Comparison of ENCODE assay signal across 9 mouse cellular contexts in genomic region chr11:69671726-69672124, GRCm38 (mm10). TPM values are rescaled to one million over a fixed set of nuclear protein-coding genes. Genes with fewer than 3 reads are reported as not detected.
A peak's percentile ranks its signal among the peaks of the same experiment; 100 is the strongest.
DNase-seq lines count a peak whose midpoint lies in the region; ATAC-seq and TF ChIP-seq lines count a peak whose summit lies in the region.
"Had no signal": no experiment of that assay in that cellular context is flagged by ENCODE, and none has a peak within 500 bp of the region (broad histone marks: within the 10 kb centered on the region; RNA-seq: fewer than 3 reads in every experiment).

No protein-coding gene starts in this region.

- H3K9me3 ChIP-seq in heart, embryonic 16.5 days (replicated peaks; ENCODE audit: control insufficient read depth, low read length) = no peaks in the 10 kb centered on the region
- no peaks in the 10 kb centered on the region for H3K9me3 ChIP-seq in hindbrain, postnatal 0 days (ENCODE audit: low read length)
- no peaks in the 10 kb centered on the region for H3K9me3 ChIP-seq in midbrain, embryonic 15.5 days

- peaks cover 61% of the 10 kb centered on the region for H3K36me3 ChIP-seq in heart, embryonic 16.5 days (ENCODE audit: control insufficient read depth, insufficient read depth)
- peaks cover 61% of the 10 kb centered on the region for H3K36me3 ChIP-seq in hindbrain, postnatal 0 days (ENCODE audit: insufficient read depth, low read length)
- H3K36me3 ChIP-seq in midbrain, embryonic 15.5 days (replicated peaks) = peaks cover 48% of the 10 kb centered on the region

- WGBS in heart, embryonic 16.5 days = under 1% methylated on average over 43 of the region's 43 CpGs
- WGBS in hindbrain, postnatal 0 days = under 1% methylated on average over 40 of the region's 43 CpGs
- WGBS in midbrain, embryonic 15.5 days = under 1% methylated on average over 43 of the region's 43 CpGs

- peak overlapping the region; percentile 98 for H3K27ac ChIP-seq in heart, embryonic 16.5 days (ENCODE audit: low read length)
- peak overlapping the region; percentile 99 for H3K27ac ChIP-seq in hindbrain, postnatal 0 days
- peak overlapping the region; percentile 98 for H3K27ac ChIP-seq in midbrain, embryonic 15.5 days

- DNase-seq in heart, adult 18-20 months = no peak
- no peak for DNase-seq in hindbrain, postnatal 0 days (ENCODE audit: low spot score)
- no peak for DNase-seq in cerebellum, adult 11-12 months
- DNase-seq in layer of hippocampus, postnatal 14 days (ENCODE audit: low spot score in 2 of 2) = no peak
- no peak for DNase-seq in ovary, postnatal 36 days (ENCODE audit: low spot score)

- H3K4me1 ChIP-seq in heart, embryonic 16.5 days (ENCODE audit: control insufficient read depth, insufficient read depth, low read length) = peaks cover 23% of the 10 kb centered on the region
- peaks cover 5% of the 10 kb centered on the region; the same call in 1 of the 2 replicates for H3K4me1 ChIP-seq in hindbrain, postnatal 0 days (ENCODE audit: insufficient read depth, low read length)
- peaks cover 34% of the 10 kb centered on the region for H3K4me1 ChIP-seq in midbrain, embryonic 15.5 days

- no peaks in the 10 kb centered on the region for H3K27me3 ChIP-seq in heart, embryonic 16.5 days (ENCODE audit: control insufficient read depth, insufficient read depth, low read length)
- no peaks in the 10 kb centered on the region for H3K27me3 ChIP-seq in hindbrain, postnatal 0 days (ENCODE audit: insufficient read depth, low read length)
- H3K27me3 ChIP-seq in midbrain, embryonic 15.5 days (replicated peaks) = no peaks in the 10 kb centered on the region
- H3K27me3 ChIP-seq: Patski had no signal

- 0 out of 2 replicates have a peak, but pooled peaks have one; percentile 2 for ATAC-seq in heart, embryonic 16.5 days (replicated peaks; ENCODE audit: extremely low read depth, insufficient read depth, low FRiP score)
- peak; percentile 7; the same call in 1 of the 2 replicates for ATAC-seq in common myeloid progenitor, adult 5-6 weeks (replicated peaks; ENCODE audit: low read depth, poor library complexity, severe bottlenecking)
- peak; percentile 6 for ATAC-seq in hindbrain, postnatal 0 days
- ATAC-seq in midbrain, embryonic 15.5 days (replicated peaks) = peak; percentile 28

- TF ChIP-seq CTCF in hindbrain, postnatal 0 days (IDR thresholded peaks at IDR 0.05; ENCODE audit: low read depth) = no peak

- peak overlapping the region; percentile 97 for H3K4me2 ChIP-seq in heart, embryonic 16.5 days (ENCODE audit: low read depth, low read length)
- H3K4me2 ChIP-seq in hindbrain, postnatal 0 days (ENCODE audit: low read depth, low read length) = peak overlapping the region; percentile 90
- H3K4me2 ChIP-seq in midbrain, embryonic 15.5 days = peak overlapping the region; percentile 94

- peak overlapping the region; percentile 100 for H3K4me3 ChIP-seq in heart, embryonic 16.5 days (ENCODE audit: low read length)
- peak overlapping the region; percentile 98 for H3K4me3 ChIP-seq in hindbrain, postnatal 0 days (ENCODE audit: low read length)
- H3K4me3 ChIP-seq in midbrain, embryonic 15.5 days = peak overlapping the region; percentile 100

- peak overlapping the region; percentile 100 for H3K9ac ChIP-seq in heart, embryonic 16.5 days (ENCODE audit: low read length)
- peak overlapping the region; percentile 100 for H3K9ac ChIP-seq in hindbrain, postnatal 0 days (replicated peaks; ENCODE audit: low read length)
- H3K9ac ChIP-seq in midbrain, embryonic 15.5 days = peak overlapping the region; percentile 99

RNA-seq across cellular contexts. Expression of gene Eif4a1, which starts 0.5 kb away (rescaled TPM):
- 337 and 346 TPM in 2 replicates for polyA plus RNA-seq in heart, embryonic 16.5 days (2015; fragmentation: Nextera tagmentation; extraction: Ambion mirVana)
- 100 to 1,000 TPM; 185 to 188 TPM for total RNA-seq in heart, adult 18-20 months (2021)
- total RNA-seq in common myeloid progenitor, adult 5-6 weeks (2017) = 895 and 933 TPM in 2 replicates
- 696 and 745 TPM in 2 replicates for total RNA-seq in hindbrain, postnatal 0 days (2014; rRNA removed)
- polyA plus RNA-seq in hindbrain, postnatal 0 days (2015; fragmentation: Nextera tagmentation; extraction: Ambion mirVana) = 427 and 463 TPM in 2 replicates
- polyA plus RNA-seq in midbrain, embryonic 15.5 days (2015; fragmentation: Nextera tagmentation; extraction: Ambion mirVana) = 460 and 473 TPM in 2 replicates
- total RNA-seq in layer of hippocampus, postnatal 14 days (2021) = 100 to 1,000 TPM; 409 to 418 TPM

RNA-seq across cellular contexts. Expression of gene Cd68, which starts 5.8 kb away (rescaled TPM):
- 10.0 and 12.3 TPM in 2 replicates for polyA plus RNA-seq in heart, embryonic 16.5 days (2015; fragmentation: Nextera tagmentation; extraction: Ambion mirVana)
- total RNA-seq in heart, adult 18-20 months (2021) = 10 to 100 TPM in 1 of 2 experiments, 1 to 10 TPM in 1; 7.3 to 10.5 TPM
- total RNA-seq in common myeloid progenitor, adult 5-6 weeks (2017) = 11.0 and 29.0 TPM in 2 replicates
- total RNA-seq in hindbrain, postnatal 0 days (2014; rRNA removed) = 6.0 and 7.5 TPM in 2 replicates
- 10.5 and 12.0 TPM in 2 replicates for polyA plus RNA-seq in hindbrain, postnatal 0 days (2015; fragmentation: Nextera tagmentation; extraction: Ambion mirVana)
- polyA plus RNA-seq in midbrain, embryonic 15.5 days (2015; fragmentation: Nextera tagmentation; extraction: Ambion mirVana) = 9.4 and 10.4 TPM in 2 replicates
- 10 to 100 TPM; 13.1 to 18.5 TPM for total RNA-seq in layer of hippocampus, postnatal 14 days (2021)

RNA-seq across cellular contexts. Expression of gene Mpdu1, which starts 9.3 kb away (rescaled TPM):
- 40.1 and 44.0 TPM in 2 replicates for polyA plus RNA-seq in heart, embryonic 16.5 days (2015; fragmentation: Nextera tagmentation; extraction: Ambion mirVana)
- 10 to 100 TPM; 12.3 to 15.6 TPM for total RNA-seq in heart, adult 18-20 months (2021)
- total RNA-seq in common myeloid progenitor, adult 5-6 weeks (2017) = 51.8 and 56.8 TPM in 2 replicates
- total RNA-seq in hindbrain, postnatal 0 days (2014; rRNA removed) = 141 and 256 TPM in 2 replicates
- 122 and 124 TPM in 2 replicates for polyA plus RNA-seq in hindbrain, postnatal 0 days (2015; fragmentation: Nextera tagmentation; extraction: Ambion mirVana)
- polyA plus RNA-seq in midbrain, embryonic 15.5 days (2015; fragmentation: Nextera tagmentation; extraction: Ambion mirVana) = 99.9 and 108 TPM in 2 replicates
- 10 to 100 TPM; 73.3 to 82.4 TPM for total RNA-seq in layer of hippocampus, postnatal 14 days (2021)

RNA-seq across cellular contexts. Expression of gene Senp3, which starts 10.2 kb away (rescaled TPM):
- 55.8 and 58.0 TPM in 2 replicates for polyA plus RNA-seq in heart, embryonic 16.5 days (2015; fragmentation: Nextera tagmentation; extraction: Ambion mirVana)
- total RNA-seq in heart, adult 18-20 months (2021) = 10 to 100 TPM; 27.3 to 35.1 TPM
- total RNA-seq in common myeloid progenitor, adult 5-6 weeks (2017) = 75.7 and 92.7 TPM in 2 replicates
- 68.6 and 90.4 TPM in 2 replicates for total RNA-seq in hindbrain, postnatal 0 days (2014; rRNA removed)
- 69.2 and 69.3 TPM in 2 replicates for polyA plus RNA-seq in hindbrain, postnatal 0 days (2015; fragmentation: Nextera tagmentation; extraction: Ambion mirVana)
- 116 and 122 TPM in 2 replicates for polyA plus RNA-seq in midbrain, embryonic 15.5 days (2015; fragmentation: Nextera tagmentation; extraction: Ambion mirVana)
- 10 to 100 TPM; 84.3 to 88.5 TPM for total RNA-seq in layer of hippocampus, postnatal 14 days (2021)

RNA-seq across cellular contexts. Expression of gene Tnfsf13, which starts 13.9 kb away (rescaled TPM):
- polyA plus RNA-seq in heart, embryonic 16.5 days (2015; fragmentation: Nextera tagmentation; extraction: Ambion mirVana) = 0.45 and 0.85 TPM in 2 replicates
- 1 to 10 TPM; 1.5 to 1.7 TPM for total RNA-seq in heart, adult 18-20 months (2021)
- total RNA-seq in common myeloid progenitor, adult 5-6 weeks (2017) = 7.7 and 11.1 TPM in 2 replicates
- 0.14 and 1.8 TPM in 2 replicates for total RNA-seq in hindbrain, postnatal 0 days (2014; rRNA removed)
- 0.76 and 0.98 TPM in 2 replicates for polyA plus RNA-seq in hindbrain, postnatal 0 days (2015; fragmentation: Nextera tagmentation; extraction: Ambion mirVana)
- 0.37 and 0.68 TPM in 2 replicates for polyA plus RNA-seq in midbrain, embryonic 15.5 days (2015; fragmentation: Nextera tagmentation; extraction: Ambion mirVana)
- 1 to 10 TPM in 1 of 2 experiments, under 1 TPM in 1; 0.88 to 1.1 TPM for total RNA-seq in layer of hippocampus, postnatal 14 days (2021)
